Mouse (Mus musculus): ENCODE measurements around the gene Akt1s1.

DNA sequence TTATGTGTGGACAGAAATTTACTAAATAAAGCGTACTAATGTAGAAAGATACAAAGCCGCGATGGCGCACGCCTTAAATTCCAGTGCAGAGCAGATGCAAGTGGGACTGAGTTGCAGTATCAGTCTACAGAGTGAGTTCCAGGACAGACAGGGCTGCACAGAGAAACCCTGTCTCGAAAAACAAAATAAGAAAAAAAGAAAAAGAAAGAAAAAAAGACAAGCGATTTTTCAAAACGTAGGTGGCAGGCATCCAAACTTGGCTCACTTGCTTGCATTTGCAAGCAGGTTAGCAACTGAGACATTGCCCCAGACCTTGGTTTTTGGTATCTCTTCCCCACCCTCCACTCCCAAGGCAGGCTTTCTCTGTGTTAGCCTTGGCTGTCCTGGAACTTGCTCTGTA, 44.4 kb downstream of the Akt1s1 start:
- no peak for TF ChIP-seq EP300 (IDR thresholded peaks at IDR 0.05; ENCODE audit: low read depth)
- no peak for TF ChIP-seq CTCF (IDR thresholded peaks at IDR 0.05; ENCODE audit: low read depth)

Data from liver, embryonic 14.5 days (tissue).